Mouse (Mus musculus): ENCODE measurements around the gene Cldn4.

GRCm38 (mm10) chr5:134983771-134984170 is 37.0 kb upstream of the Cldn4 start:
- no peak for TF ChIP-seq CTCF (IDR thresholded peaks at IDR 0.05; ENCODE audit: extremely low read depth, insufficient read depth, insufficient read length, insufficient replicate concordance)
- no peak for TF ChIP-seq POLR2A (IDR thresholded peaks at IDR 0.05; ENCODE audit: low read depth, low read length)
